22 mouse cellular contexts compared by ENCODE assay signal in genomic region chr13:16716796-16717749, GRCm38 (mm10).
A peak's percentile ranks its signal among the peaks of the same experiment; 100 is the strongest.
DNase-seq lines count a peak whose midpoint lies in the region; ATAC-seq and TF ChIP-seq lines count a peak whose summit lies in the region.
"Had no signal": no experiment of that assay in that cellular context is flagged by ENCODE, and none has a peak within 500 bp of the region (broad histone marks: within the 10 kb centered on the region; RNA-seq: fewer than 3 reads in every experiment).

No protein-coding gene starts in this region.

- no peaks in the 10 kb centered on the region for H3K27me3 ChIP-seq in heart, adult 2 months (ENCODE audit: control insufficient read depth, insufficient read depth, low read length)
- no peaks in the 10 kb centered on the region for H3K27me3 ChIP-seq in neural tube, embryonic 12.5 days (replicated peaks)
- no peaks in the 10 kb centered on the region for H3K27me3 ChIP-seq in neural tube, embryonic 15.5 days (replicated peaks)
- no peaks in the 10 kb centered on the region for H3K27me3 ChIP-seq in heart, embryonic 12.5 days (replicated peaks)
- H3K27me3 ChIP-seq: embryonic facial prominence, embryonic 12.5 days; intestine, embryonic 15.5 days; limb, embryonic 13.5 days; liver, embryonic 15.5 days; megakaryocyte, embryonic 14.5 days; neural tube, embryonic 13.5 days had no signal

- peak overlapping the region; percentile 40; the same call in 1 of the 2 replicates for H3K27ac ChIP-seq in heart, adult 2 months
- H3K27ac ChIP-seq in neural tube, embryonic 12.5 days = no peak overlapping the region
- H3K27ac ChIP-seq in neural tube, embryonic 15.5 days (replicated peaks) = no peak overlapping the region
- 0 out of 2 replicates have a peak overlapping the region, but pooled peaks have one; percentile 11 for H3K27ac ChIP-seq in heart, embryonic 12.5 days (ENCODE audit: poor library complexity, severe bottlenecking)
- H3K27ac ChIP-seq: embryonic facial prominence, embryonic 12.5 days; hindbrain, embryonic 14.5 days; intestine, embryonic 15.5 days; limb, embryonic 13.5 days; liver, embryonic 15.5 days; neural tube, embryonic 13.5 days had no signal

- no peak for TF ChIP-seq EP300 in heart, adult 2 months (IDR thresholded peaks at IDR 0.05; ENCODE audit: insufficient read depth, low read depth, low read length)

- ATAC-seq in neural tube, embryonic 12.5 days (ENCODE audit: low FRiP score, low read depth) = peak; percentile 78; the same call in 1 of the 2 replicates
- ATAC-seq in neural tube, embryonic 15.5 days (ENCODE audit: low FRiP score) = no peak; the same call in 1 of the 2 replicates
- no peak for ATAC-seq in heart, embryonic 12.5 days (ENCODE audit: insufficient number of reproducible peaks, low FRiP score)
- ATAC-seq: forebrain, embryonic 16.5 days; intestine, embryonic 15.5 days; midbrain, embryonic 16.5 days had no signal

- WGBS in heart, adult 2 months = 49% methylated on average over 5 of the region's 5 CpGs
- 57% methylated on average over 5 of the region's 5 CpGs for WGBS in neural tube, embryonic 12.5 days
- 54% methylated on average over 5 of the region's 5 CpGs for WGBS in neural tube, embryonic 15.5 days
- WGBS in heart, embryonic 12.5 days = 57% methylated on average over 5 of the region's 5 CpGs

- intact Hi-C loops in heart, adult 2 months (cut with DNase I) = no loop called here
- intact Hi-C loops in heart, postnatal 25 days (cut with DNase I) = loop anchor here (5.0 kb wide), 1 partner anchor 45 kb away; no protein-coding TSS in a partner anchor

- no peaks in the 10 kb centered on the region; the same call in 1 of the 2 replicates for H3K36me3 ChIP-seq in heart, adult 2 months (ENCODE audit: control insufficient read depth, insufficient read depth, low read length)
- H3K36me3 ChIP-seq in neural tube, embryonic 12.5 days = no peaks in the 10 kb centered on the region
- H3K36me3 ChIP-seq in neural tube, embryonic 15.5 days = no peaks in the 10 kb centered on the region
- H3K36me3 ChIP-seq in heart, embryonic 12.5 days = no peaks in the 10 kb centered on the region
- H3K36me3 ChIP-seq: embryonic facial prominence, embryonic 12.5 days; intestine, embryonic 15.5 days; limb, embryonic 13.5 days; liver, embryonic 15.5 days; neural tube, embryonic 13.5 days had no signal

- peaks cover 3% of the 10 kb centered on the region; the same call in 1 of the 2 replicates for H3K4me1 ChIP-seq in heart, adult 2 months (ENCODE audit: control insufficient read depth, insufficient read depth, low read length)
- H3K4me1 ChIP-seq in neural tube, embryonic 12.5 days = no peaks in the 10 kb centered on the region
- 0 out of 2 replicates have a peak, but pooled peaks cover 2% of the 10 kb centered on the region for H3K4me1 ChIP-seq in neural tube, embryonic 15.5 days
- peaks cover 27% of the 10 kb centered on the region for H3K4me1 ChIP-seq in heart, embryonic 12.5 days (replicated peaks)
- H3K4me1 ChIP-seq: liver, embryonic 15.5 days; megakaryocyte, embryonic 14.5 days had no signal

- H3K4me3 ChIP-seq in heart, adult 2 months = no peak overlapping the region
- no peak overlapping the region for H3K4me3 ChIP-seq in neural tube, embryonic 12.5 days
- no peak overlapping the region for H3K4me3 ChIP-seq in neural tube, embryonic 15.5 days (replicated peaks)
- H3K4me3 ChIP-seq in heart, embryonic 12.5 days = no peak overlapping the region
- H3K4me3 ChIP-seq: embryonic facial prominence, embryonic 12.5 days; intestine, embryonic 15.5 days; limb, embryonic 13.5 days; liver, embryonic 15.5 days; megakaryocyte, embryonic 14.5 days; neural tube, embryonic 13.5 days had no signal

- H3K9me3 ChIP-seq in neural tube, embryonic 12.5 days = no peaks in the 10 kb centered on the region
- no peaks in the 10 kb centered on the region for H3K9me3 ChIP-seq in neural tube, embryonic 15.5 days (replicated peaks)
- no peaks in the 10 kb centered on the region for H3K9me3 ChIP-seq in heart, embryonic 12.5 days (replicated peaks)
- H3K9me3 ChIP-seq: embryonic facial prominence, embryonic 12.5 days; intestine, embryonic 15.5 days; limb, embryonic 13.5 days; liver, embryonic 15.5 days; neural tube, embryonic 13.5 days had no signal

- H3K79me2 ChIP-seq in heart, adult 2 months (replicated peaks; ENCODE audit: control insufficient read depth, insufficient read depth, low read length) = no peaks in the 10 kb centered on the region

- no peak for TF ChIP-seq CTCF in heart, adult 2 months (IDR thresholded peaks at IDR 0.05)

- DNase-seq in heart, adult 2 months = peak; percentile 18 to 22
- no peak for DNase-seq in heart, postnatal 25 days (ENCODE audit: low spot score)
- no peak for DNase-seq in testis, postnatal 14 days (ENCODE audit: low spot score)
- no peak for DNase-seq in spleen, postnatal 10 days (ENCODE audit: low spot score in 2 of 2)
- DNase-seq: adrenal gland, adult 8-10 months; B cell, adult 2 months; cerebellum, adult 2 months; lung, postnatal 14 days; right cerebral cortex, postnatal 25 days; thymus, postnatal 36 days had no signal

- H3K4me2 ChIP-seq in neural tube, embryonic 12.5 days (replicated peaks) = no peak overlapping the region
- no peak overlapping the region for H3K4me2 ChIP-seq in neural tube, embryonic 15.5 days
- H3K4me2 ChIP-seq in heart, embryonic 12.5 days = no peak overlapping the region
- H3K4me2 ChIP-seq: embryonic facial prominence, embryonic 12.5 days; hindbrain, embryonic 14.5 days; intestine, embryonic 15.5 days; limb, embryonic 13.5 days; liver, embryonic 15.5 days; neural tube, embryonic 13.5 days had no signal

- no peak for TF ChIP-seq POLR2A in heart, adult 2 months (IDR thresholded peaks at IDR 0.05; ENCODE audit: insufficient read depth, low read depth, low read length)

- H3K9ac ChIP-seq in heart, adult 2 months (ENCODE audit: low read depth, low read length) = no peak overlapping the region
- no peak overlapping the region for H3K9ac ChIP-seq in neural tube, embryonic 12.5 days
- H3K9ac ChIP-seq in neural tube, embryonic 15.5 days (replicated peaks) = no peak overlapping the region
- H3K9ac ChIP-seq in heart, embryonic 12.5 days = no peak overlapping the region
- H3K9ac ChIP-seq: embryonic facial prominence, embryonic 12.5 days; hindbrain, embryonic 14.5 days; intestine, embryonic 15.5 days; limb, embryonic 13.5 days; liver, embryonic 15.5 days; neural tube, embryonic 13.5 days had no signal

Comparison
In these comparisons a context has a peak if more than half of its experiments do, and no peak if none do; other contexts are left out.
1. DNase-seq: peak in heart, adult 2 months (2 of 2); none in heart, postnatal 25 days (single experiment), testis, postnatal 14 days (single experiment) and spleen, postnatal 10 days (0 of 2).
2. H3K27ac ChIP-seq: peak in heart, adult 2 months (single experiment) and heart, embryonic 12.5 days (single experiment); none in neural tube, embryonic 12.5 days (single experiment) and neural tube, embryonic 15.5 days (single experiment).